Mouse (Mus musculus) heart, embryonic 14.5 days (tissue): ENCODE measurements around the gene Camta1. TPM values are rescaled to one million over a fixed set of nuclear protein-coding genes. Genes with fewer than 3 reads are reported as not detected.

ENCODE experiments used
- ATAC-seq: fragments of 200-750 bp; cut with Nextera tagmentation; 2 replicates; pipeline ENCODE4 v1.8.0; 2017; ENCODE audit warnings: low read depth, moderate TSS enrichment; ENCODE audit not compliant: insufficient number of reproducible peaks, insufficient read depth, low FRiP score
- H3K27ac ChIP-seq, 2 experiments: fragments of 200-500 bp in 1 of 2; fragments of 300-500 bp in 1 of 2; sonication (generic) in 1 of 2; replicated peaks in 1 of 2; 2 replicates each; pipeline ENCODE4 v1.5.1; 2012 to 2014; ENCODE audit warnings: low read depth in 2 of 2, low read length in 2 of 2, control low read depth in 1 of 2, mild to moderate bottlenecking in 1 of 2, mixed read lengths in 1 of 2; ENCODE audit not compliant: control insufficient read depth in 1 of 2, insufficient read depth in 1 of 2
- H3K27me3 ChIP-seq: fragments of 300-500 bp; sonication (generic); 2 replicates; pipeline ENCODE4 v1.6.1; 2014; ENCODE audit warnings: mild to moderate bottlenecking, low read length, control low read depth; ENCODE audit not compliant: control insufficient read depth, insufficient read depth
- H3K36me3 ChIP-seq: fragments of 300-500 bp; sonication (generic); 2 replicates; pipeline ENCODE4 v1.6.1; 2014; ENCODE audit warnings: mild to moderate bottlenecking, control low read depth, low read length, mixed read lengths; ENCODE audit not compliant: control insufficient read depth, insufficient read depth
- H3K4me1 ChIP-seq, 2 experiments: fragments of 200-500 bp in 1 of 2; fragments of 300-500 bp in 1 of 2; sonication (generic) in 1 of 2; 2 replicates each; pipeline ENCODE4 v1.6.1; 2012 to 2014; ENCODE audit warnings: low read length in 2 of 2, control low read depth in 1 of 2, mixed read lengths in 1 of 2; ENCODE audit not compliant: control insufficient read depth in 2 of 2, insufficient read depth in 2 of 2
- H3K4me2 ChIP-seq: fragments of 300-500 bp; sonication (generic); 2 replicates; pipeline ENCODE4 v1.6.1; 2014; ENCODE audit warnings: mild to moderate bottlenecking, low read length
- H3K4me3 ChIP-seq, 2 experiments: fragments of 200-500 bp in 1 of 2; fragments of 300-500 bp in 1 of 2; sonication (generic) in 1 of 2; 2 replicates each; pipeline ENCODE4 v1.5.1; 2012 to 2014; ENCODE audit warnings: low read length in 2 of 2, mild to moderate bottlenecking in 2 of 2, control low read depth in 1 of 2, low read depth in 1 of 2, moderate library complexity in 1 of 2; ENCODE audit not compliant: control insufficient read depth in 1 of 2, insufficient read depth in 1 of 2
- H3K9ac ChIP-seq: fragments of 300-500 bp; sonication (generic); 2 replicates; pipeline ENCODE4 v1.6.1; 2014; ENCODE audit warnings: mild to moderate bottlenecking, low read length
- H3K9me3 ChIP-seq: fragments of 300-500 bp; sonication (generic); 2 replicates; pipeline ENCODE4 v1.6.1; 2016; ENCODE audit warnings: low read length, control low read depth; ENCODE audit not compliant: control insufficient read depth
- WGBS: fragments of 180-500 bp; shearing (Covaris S2); extraction: QIAGEN DNeasy Blood & Tissue Kit; methylation state at CpG from one replicate; pipeline ENCODE4 v1.1.7; 2014; 5-methylcytosine and 5-hydroxymethylcytosine counted together
- polyA plus RNA-seq: library from polyadenylated mRNA; unstranded; fragments of >200 nt; fragmentation: Nextera tagmentation; extraction: Ambion mirVana; gene quantifications from 2 replicates; pipeline ENCODE4 v1.2.1, GENCODE M21; 2014

The Camta1 gene
- polyA plus RNA-seq, 1 experiment from 2014 or later: 150 TPM

DNA sequence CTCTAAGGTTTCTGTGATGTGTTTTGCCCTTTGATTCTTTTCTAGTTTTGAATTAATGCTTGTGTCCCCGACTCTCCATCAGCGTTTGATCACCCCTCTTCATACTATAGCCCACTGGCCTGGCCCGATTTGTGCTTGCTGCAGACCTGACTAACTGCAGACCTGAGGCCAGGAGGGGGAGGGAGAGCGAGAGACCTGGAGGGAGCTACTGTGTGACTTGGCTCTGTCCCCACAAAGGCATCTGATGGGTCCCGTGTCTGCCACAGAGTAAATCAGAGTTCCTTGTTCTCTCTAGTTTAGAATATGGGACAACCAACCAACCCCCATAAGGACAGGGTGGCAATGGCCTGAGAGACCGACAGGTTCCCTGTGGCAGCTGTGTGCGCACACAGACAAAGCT lies 522.7 kb downstream of the Camta1 start:
- no peaks in the 10 kb centered on the region for H3K9me3 ChIP-seq
- H3K36me3 ChIP-seq: no peaks in the 10 kb centered on the region
- no peaks in the 10 kb centered on the region for H3K27me3 ChIP-seq
- no peak overlapping the region for H3K4me2 ChIP-seq
- ATAC-seq: no peak
- no peak overlapping the region for H3K27ac ChIP-seq
- H3K9ac ChIP-seq: no peak overlapping the region
- WGBS: 77% methylated on average over 7 of the region's 7 CpGs
- H3K4me3 ChIP-seq: no peak overlapping the region
- no peaks in the 10 kb centered on the region; a peak in 1 of 4 replicates for H3K4me1 ChIP-seq

DNA sequence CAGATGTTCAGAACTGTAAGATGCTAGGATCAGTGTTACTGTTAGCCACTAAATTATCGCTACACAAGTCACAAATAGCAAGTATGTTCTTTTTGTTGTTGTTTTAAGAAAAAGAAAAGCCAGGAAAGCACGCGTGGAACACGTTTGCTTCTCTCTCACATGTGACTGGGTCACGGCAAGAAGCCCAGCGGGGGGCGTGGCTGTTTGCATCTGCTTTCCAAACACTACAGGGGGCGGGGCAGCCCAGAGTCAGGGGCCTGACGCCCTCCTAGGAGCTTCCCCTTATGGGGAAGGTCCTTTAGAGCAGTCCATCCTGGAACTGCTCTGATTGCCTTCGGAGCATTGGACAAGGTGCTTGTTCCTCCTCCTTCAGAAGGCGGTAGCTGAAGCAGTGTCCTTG lies 524.1 kb downstream of the Camta1 start:
- ATAC-seq: no peak
- Histone ChIP-seq H3K4me1 (no peaks in the 10 kb centered on the region; a peak in 1 of 4 replicates), H3K36me3 (no peaks in the 10 kb centered on the region), H3K27me3 (no peaks in the 10 kb centered on the region), H3K27ac (no peak overlapping the region), H3K9ac (no peak overlapping the region), H3K9me3 (no peaks in the 10 kb centered on the region), H3K4me2 (no peak overlapping the region), H3K4me3 (no peak overlapping the region)
- WGBS: 23% methylated on average over 11 of the region's 11 CpGs

DNA sequence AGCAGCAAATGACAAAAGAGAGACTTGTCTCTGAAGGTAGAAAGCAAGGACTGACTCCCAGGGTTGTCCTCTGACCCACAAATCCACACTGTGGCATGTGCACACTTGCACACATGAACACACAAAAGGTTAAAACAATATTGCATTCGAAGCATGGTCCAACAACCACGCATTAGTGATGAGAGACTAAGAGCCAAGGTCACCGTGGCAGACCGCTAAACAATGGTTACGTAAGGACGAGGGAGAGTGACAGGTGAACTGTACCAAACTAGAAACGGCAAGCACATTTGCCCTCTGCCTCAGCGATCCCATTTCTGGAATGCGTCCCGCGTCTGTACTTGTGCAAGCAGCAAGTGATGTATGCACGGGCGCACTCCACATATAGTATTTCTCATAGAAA lies 525.3 kb downstream of the Camta1 start:
- WGBS: 81% methylated on average over 13 of the region's 13 CpGs
- no peaks in the 10 kb centered on the region; a peak in 1 of 4 replicates for H3K4me1 ChIP-seq
- no peak overlapping the region for H3K4me3 ChIP-seq
- no peaks in the 10 kb centered on the region for H3K27me3 ChIP-seq
- no peak overlapping the region for H3K4me2 ChIP-seq
- no peak overlapping the region for H3K9ac ChIP-seq
- H3K27ac ChIP-seq: no peak overlapping the region
- no peaks in the 10 kb centered on the region for H3K9me3 ChIP-seq
- ATAC-seq: no peak
- H3K36me3 ChIP-seq: no peaks in the 10 kb centered on the region

DNA sequence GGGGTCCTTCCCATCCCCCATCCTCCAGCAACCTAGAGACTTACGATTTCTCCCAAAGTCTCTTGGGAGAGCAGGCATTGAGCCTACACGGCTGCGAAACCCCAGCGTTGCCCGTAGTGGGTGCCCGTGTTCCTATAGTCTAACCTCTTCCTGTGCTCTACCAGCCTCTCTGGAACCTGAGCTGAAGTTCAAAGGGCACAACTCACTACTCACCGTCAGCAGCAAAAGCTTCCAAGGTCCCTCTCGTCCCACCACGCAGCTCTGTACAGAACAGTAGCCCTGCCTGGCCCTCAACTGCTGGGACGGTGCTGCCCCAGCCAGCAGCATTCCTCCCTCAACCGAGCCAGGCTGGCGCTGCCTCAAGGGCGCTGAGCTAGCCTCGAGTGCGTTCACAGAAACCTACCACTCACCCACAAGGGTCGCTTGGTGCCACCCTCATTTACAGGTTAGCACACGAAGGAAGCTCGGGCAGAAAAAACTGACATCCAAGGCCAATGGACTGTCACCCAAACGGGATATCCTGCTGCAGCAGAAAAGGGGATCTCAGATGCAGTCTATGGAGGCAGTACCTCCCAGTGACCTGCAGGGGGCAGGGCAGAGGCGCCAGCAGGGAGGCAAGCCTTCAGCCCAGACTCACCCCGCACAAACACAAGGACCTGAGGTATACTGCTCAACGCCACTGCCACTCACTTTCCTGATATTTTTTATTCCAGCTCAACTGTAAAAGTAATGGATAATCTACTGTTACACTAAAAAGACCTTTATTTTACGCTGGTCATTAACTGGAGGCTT lies 526.5 kb downstream of the Camta1 start:
- no peaks in the 10 kb centered on the region; a peak in 1 of 4 replicates for H3K4me1 ChIP-seq
- H3K27ac ChIP-seq: no peak overlapping the region
- no peaks in the 10 kb centered on the region for H3K9me3 ChIP-seq
- no peak overlapping the region for H3K4me2 ChIP-seq
- H3K27me3 ChIP-seq: no peaks in the 10 kb centered on the region
- no peak overlapping the region for H3K9ac ChIP-seq
- H3K4me3 ChIP-seq: no peak overlapping the region
- H3K36me3 ChIP-seq: no peaks in the 10 kb centered on the region
- ATAC-seq: no peak
- 41% methylated on average over 23 of the region's 23 CpGs for WGBS

DNA sequence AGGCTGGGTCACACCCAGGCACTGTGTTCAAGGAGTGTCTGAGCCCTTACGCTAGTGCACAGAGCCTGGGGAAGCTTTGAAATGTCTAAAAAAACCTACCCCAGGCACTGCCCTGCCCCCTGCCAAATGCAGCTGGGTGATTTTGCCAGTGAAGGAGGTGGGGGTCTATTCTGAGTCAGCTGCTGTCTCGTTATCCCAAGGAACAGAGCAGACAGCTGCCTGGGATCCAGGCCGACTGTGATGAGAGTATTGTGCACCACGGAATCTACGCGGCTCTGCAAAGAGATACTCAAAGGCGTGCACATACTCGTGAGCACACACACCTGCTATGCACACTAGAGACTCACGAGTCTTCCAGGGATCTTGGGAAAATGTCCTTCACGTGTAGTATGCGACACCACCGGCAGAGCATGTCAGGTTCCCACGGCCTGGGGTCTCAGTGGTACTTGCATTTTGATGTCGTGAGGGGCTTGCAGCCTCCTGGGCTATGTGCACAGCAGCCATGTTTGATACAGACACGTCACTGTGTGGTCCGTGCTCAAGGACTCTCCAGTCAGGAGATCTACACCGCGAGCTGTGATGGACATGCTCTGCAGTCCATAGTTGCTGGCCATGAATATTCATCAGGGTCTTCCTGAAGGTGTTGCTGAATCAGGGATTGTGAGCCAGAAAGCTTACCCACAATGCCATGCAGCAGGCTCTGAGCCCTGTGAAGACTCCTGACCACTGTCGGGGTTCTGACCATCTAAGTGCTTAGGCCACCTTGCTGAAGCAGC lies 529.4 kb downstream of the Camta1 start:
- no peak overlapping the region for H3K4me2 ChIP-seq
- no peak overlapping the region for H3K4me3 ChIP-seq
- H3K9ac ChIP-seq: no peak overlapping the region
- H3K27me3 ChIP-seq: no peaks in the 10 kb centered on the region
- no peaks in the 10 kb centered on the region; a peak in 1 of 4 replicates for H3K4me1 ChIP-seq
- H3K36me3 ChIP-seq: no peaks in the 10 kb centered on the region
- H3K27ac ChIP-seq: no peak overlapping the region
- ATAC-seq: no peak
- 81% methylated on average over 19 of the region's 19 CpGs for WGBS
- H3K9me3 ChIP-seq: no peaks in the 10 kb centered on the region

DNA sequence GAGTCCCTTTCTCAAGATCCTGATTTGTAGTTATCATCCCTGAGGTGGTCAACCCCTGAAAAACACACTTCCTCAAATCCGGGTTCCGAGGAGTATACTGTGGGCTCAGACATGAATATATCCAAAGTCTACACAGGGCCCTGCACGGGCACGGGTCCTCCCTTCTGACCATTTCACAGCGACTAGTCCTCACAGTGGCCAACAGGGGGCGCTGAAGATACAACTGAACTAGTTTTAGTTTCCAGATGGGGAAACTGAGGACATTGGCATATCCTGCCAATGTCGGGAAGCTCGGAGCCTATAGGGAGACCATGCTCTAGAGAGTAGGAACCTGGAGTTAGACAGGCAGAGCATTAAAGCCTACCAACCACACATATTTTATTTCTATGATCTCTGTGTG lies 530.7 kb downstream of the Camta1 start:
- no peak overlapping the region for H3K9ac ChIP-seq
- peaks cover 0 to 2% of the 10 kb centered on the region in 2 experiments; a peak in 2 of 4 replicates for H3K4me1 ChIP-seq
- no peak overlapping the region for H3K4me3 ChIP-seq
- no peaks in the 10 kb centered on the region for H3K27me3 ChIP-seq
- H3K4me2 ChIP-seq: no peak overlapping the region
- H3K27ac ChIP-seq: no peak overlapping the region
- H3K9me3 ChIP-seq: no peaks in the 10 kb centered on the region
- ATAC-seq: no peak
- WGBS: 66% methylated on average over 8 of the region's 8 CpGs
- H3K36me3 ChIP-seq: no peaks in the 10 kb centered on the region

DNA sequence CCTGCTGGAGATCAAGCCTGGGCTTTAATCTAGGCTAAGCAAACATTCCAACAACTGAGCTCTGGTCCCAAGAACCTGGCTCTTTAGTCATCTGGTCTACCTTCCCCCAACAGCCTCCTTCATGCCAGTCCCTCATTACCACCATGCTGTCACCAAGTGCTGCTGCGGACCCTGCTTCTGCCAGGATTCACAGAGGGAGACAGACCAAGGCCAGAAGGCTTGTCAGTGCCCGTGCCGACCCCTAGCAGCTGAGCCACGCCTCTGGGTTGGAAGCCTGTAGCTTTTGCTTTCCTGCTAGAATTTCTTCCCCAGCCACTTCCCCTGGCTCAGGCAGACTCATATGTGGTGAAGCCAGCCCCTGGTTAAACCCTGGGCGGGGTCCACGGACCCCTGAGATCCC lies 533.6 kb downstream of the Camta1 start:
- WGBS: 77% methylated on average over 6 of the region's 6 CpGs
- peaks cover 4 to 7% of the 10 kb centered on the region in 2 experiments; a peak in 2 of 4 replicates for H3K4me1 ChIP-seq
- H3K4me3 ChIP-seq: no peak overlapping the region
- H3K9me3 ChIP-seq: no peaks in the 10 kb centered on the region
- H3K9ac ChIP-seq: no peak overlapping the region
- no peak overlapping the region for H3K27ac ChIP-seq
- no peaks in the 10 kb centered on the region for H3K27me3 ChIP-seq
- ATAC-seq: no peak
- H3K4me2 ChIP-seq: no peak overlapping the region
- H3K36me3 ChIP-seq: no peaks in the 10 kb centered on the region
